Mouse (Mus musculus) T-helper 17 cell (primary cell): ENCODE data around the gene Tmem97.

Source experiments
- in situ Hi-C, 2 experiments: fragments of 300-600 bp; cut with MboI, MseI; formaldehyde crosslinking; loops; 1 replicate in 1 of 2; 2 replicates in 1 of 2; pipeline ENCODE4 v1.15.1; 2025; ENCODE audit warnings: high pct_unique_total_duplicates in 2 of 2

The Tmem97 gene

DNA sequence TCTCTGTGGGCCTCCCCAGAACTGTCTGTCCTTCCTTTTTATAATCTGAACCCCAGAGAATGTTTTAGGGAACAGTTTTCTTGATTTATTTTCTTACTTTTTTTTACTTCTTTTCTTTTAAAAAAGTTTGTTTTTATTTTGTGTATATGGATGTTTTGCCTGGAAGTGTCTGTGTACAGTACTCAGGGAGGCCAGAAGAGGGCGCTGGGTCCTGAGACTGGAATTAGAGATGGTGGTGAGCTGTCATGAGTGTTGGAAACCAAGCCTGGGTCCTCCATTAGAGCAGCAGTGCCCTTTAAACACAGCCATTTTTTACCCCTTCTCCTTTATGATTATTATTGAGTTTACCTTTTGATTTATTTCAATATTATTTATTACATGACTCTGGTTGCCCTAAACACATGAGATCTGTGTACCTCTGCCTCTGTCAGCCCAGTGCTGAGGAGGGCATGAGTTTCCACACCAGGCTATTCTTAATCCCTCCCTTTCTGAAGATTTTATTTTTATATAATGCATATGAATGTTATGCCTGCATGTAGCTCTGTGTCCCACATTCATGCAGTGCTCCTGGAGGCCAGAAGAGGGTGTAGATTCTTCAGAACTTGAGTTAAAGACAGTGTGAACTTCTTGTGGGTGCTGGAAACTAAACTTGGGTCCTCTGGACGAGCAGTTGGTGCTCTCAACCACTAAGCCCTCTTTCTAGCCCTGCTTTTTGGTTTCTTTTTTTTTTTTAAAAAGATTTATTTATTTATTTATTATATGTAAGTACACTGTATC lies 34.8 kb downstream of the Tmem97 start:
- in situ Hi-C loops: no loop called here

DNA sequence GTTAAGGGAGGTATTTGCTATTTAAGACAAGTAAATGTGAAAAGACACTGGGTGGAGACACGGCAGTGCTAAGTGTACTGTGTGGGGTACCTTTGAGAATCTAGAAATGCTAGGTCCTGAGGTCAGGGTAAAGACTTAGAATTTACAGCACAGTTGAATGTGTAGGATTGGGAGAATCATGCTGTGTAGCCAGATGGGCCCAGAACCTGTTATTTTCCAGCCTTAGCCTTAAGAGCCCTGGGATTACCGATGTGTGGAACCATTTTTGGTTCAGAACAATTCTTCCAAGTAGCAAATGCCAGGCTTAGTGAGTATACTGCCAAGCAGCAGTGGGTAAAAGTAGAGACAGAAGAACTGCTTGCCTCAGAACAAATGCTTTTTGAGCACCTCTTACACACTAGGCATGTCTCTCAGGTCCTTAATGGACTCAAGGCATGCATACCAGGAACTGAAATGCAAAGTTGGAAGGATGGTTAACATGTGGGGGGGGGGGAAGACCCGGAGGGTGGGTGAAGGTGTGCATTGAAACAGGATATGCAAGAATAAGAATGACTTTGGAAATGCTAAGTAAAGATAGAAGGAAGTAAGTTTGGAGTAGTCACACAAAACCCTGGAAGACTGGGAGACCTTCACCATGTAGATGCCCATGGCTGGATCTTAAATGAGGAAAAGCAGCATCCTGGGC lies 37.3 kb downstream of the Tmem97 start:
- in situ Hi-C loops: no loop called here

DNA sequence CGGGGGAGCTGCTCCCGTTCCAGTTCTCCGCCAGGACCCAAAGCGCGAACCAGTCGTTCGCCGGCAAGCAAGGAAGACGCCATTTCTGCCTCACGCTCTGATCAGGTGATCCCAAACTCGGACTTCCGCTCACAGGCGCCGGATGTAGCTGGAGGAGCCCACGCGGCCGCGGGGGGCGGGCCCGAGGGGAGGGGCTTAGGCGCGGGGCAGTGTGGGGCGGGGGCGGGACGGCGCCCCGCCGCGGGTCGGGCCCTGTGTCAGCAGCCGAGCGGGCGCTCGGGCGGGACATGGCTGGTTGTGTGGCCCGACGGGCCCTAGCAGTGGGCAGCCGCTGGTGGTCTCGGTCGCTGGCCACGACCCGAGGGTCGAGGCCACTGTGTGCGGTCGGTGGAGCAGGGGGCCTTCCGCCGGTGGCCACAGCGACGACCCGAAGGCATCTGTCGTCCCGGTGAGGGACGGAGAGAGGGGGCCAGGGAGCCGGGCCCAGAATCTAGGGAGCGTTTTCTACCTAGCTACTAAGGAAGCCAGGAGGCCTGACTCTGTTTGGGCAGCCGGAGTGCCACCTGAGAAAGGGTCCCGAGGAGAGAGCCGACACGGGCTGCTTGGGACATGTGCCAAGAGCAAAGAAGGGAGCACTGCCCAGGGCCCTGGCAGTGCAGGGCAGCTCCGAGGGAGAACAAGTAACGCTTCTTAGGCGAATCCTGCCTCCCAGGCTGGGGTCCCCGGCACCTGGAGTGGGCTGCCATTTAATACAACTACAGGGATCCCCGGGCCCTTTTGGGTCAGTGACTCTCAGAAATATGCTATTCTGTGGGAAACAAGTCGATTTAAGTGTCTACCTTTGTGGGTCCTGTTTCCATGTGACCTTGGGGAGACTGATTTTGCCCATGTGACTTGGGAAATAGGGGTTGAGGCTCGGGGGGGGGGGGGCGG lies 38.3 kb downstream of the Tmem97 start, which contains the start of the genes Tmem199 and Poldip2:
Gene Tmem199, minus strand, starts transcription at position 148 of the 933 bp plus-strand sequence.
Gene Poldip2, plus strand, starts transcription at position 169 of the 933 bp plus-strand sequence.
- in situ Hi-C loops: no loop called here

DNA sequence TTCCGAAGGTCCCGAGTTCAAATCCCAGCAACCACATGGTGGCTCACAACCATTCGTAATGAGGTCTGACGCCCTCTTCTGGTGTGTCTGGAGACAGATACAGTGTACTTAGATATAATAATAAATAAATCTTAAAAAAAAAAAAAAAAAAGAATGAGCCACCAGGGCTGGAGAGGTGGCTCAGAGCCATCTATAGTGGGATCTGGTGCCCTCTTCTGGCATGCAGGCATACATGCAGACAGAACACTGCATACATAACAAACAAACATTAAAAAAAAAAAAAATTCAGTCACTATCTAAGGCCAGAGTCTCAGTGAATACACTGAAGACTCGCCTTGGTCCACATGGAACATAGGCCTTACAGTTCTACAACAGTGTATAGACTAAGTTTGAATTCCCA lies 41.4 kb downstream of the Tmem97 start:
- in situ Hi-C loops: no loop called here

DNA sequence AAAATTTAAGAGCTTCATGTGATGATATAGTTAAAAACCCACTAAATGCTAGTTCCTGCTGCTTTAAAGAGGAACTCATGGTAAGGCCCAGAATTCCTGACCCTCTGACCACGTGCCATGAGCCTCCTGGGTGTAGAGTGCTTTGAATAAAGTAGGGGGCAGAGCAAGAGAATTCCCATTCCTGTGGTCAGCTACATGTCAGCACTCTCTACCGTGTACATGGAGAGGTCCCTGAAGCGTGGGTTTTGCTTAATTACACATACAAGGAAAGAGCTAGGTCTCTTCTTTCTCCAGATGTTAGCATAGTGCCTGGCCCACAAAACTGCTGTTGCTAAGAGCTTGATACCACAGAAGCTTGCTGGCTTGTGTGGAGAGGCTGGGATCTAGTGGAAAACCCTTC lies 45.1 kb downstream of the Tmem97 start:
- in situ Hi-C loops: no loop called here

DNA sequence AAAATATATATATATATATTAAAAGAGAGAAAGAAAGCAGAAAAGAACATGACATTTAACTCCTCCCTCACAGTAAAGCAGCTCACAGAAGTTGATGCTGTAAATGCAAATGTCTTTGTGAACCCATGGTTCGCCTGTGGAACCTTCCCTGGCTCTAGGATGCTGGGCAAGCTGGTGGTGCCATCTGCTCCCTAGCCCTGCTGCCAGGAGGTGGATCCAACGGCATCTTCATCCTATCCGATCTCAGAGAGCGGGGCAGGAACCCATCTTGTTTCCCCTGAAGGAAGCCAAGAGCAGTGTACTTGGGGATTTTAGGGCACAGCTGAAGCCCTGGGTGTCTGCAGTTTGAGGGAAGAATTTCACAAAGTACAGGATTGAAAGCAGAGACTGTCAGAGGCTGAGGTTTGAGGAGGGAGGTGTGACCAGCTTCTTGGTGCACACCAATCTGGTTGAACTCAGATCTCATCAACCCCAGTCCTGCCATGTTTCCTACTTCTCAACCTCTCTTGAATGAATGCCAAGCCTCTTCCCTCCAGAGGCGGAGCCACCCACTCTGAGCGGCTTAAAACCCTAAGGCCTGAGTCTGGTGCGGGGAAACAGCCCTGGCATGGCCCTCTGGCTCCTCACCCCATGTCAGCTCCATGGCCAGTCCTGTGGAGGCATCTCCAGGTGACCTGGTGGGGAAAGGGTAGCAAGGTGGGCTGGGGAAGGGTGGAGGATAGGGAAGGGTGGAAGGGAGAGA lies 47.5 kb downstream of the Tmem97 start, which contains the start of gene Sebox:
Gene Sebox, plus strand, starts transcription at position 539 of the 742 bp plus-strand sequence.
- in situ Hi-C loops: no loop called here

DNA sequence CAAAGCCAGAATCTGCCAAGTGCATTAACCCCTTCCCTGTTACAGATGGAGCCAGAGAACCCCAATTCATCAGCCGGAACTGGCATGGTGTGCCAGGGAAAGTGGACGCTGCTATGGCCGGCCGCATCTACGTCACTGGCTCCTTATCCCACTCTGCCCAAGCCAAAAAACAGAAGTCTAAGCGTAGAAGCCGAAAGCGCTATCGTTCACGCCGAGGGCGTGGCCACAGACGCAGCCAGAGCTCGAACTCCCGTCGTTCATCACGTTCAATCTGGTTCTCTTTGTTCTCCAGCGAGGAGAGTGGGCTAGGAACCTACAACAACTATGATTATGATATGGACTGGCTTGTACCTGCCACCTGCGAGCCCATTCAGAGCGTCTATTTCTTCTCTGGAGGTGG lies 49.0 kb downstream of the Tmem97 start:
- in situ Hi-C loops: no loop called here

DNA sequence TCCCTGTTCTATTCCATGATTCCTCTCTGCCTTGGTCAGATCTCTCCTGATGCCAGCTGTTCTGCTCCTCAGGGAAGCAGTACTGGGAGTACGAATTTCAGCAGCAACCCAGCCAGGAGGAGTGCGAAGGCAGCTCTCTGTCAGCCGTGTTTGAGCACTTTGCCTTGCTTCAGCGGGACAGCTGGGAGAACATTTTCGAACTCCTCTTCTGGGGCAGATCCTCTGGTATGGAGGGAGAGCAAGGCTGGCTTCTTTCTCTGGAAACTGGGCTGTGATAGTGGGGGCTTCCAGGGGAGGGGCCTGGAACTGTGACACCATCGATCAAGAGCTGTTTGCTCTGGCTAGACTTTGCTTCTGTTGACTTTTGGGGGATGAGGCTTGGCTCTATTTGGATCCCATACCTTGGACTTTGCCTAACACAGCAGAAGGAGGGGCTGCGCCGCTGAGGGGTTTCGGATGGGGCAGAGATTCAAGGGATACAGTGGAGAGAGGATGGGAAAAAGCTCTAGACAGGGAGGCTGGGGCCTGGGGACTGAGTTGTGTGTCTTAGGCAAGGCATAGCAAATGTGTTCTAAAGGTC lies 49.9 kb downstream of the Tmem97 start:
- in situ Hi-C loops: no loop called here

DNA sequence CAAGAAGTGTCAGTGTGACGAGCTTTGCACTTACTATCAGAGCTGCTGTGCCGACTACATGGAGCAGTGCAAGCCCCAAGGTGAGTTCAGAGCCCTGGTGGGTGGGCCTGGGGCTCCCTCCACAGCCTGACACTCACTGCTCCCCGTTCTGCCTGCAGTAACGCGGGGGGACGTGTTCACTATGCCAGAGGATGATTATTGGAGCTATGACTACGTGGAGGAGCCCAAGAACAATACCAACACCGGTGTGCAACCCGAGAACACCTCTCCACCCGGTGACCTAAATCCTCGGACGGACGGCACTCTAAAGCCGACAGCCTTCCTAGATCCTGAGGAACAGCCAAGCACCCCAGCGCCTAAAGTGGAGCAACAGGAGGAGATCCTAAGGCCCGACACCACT lies 51.0 kb downstream of the Tmem97 start:
- in situ Hi-C loops: loop anchor here in 1 of 2 experiments (10.0 kb wide), 1 partner anchor 1025 kb away; the partner anchor contains the start of gene Evi2b

DNA sequence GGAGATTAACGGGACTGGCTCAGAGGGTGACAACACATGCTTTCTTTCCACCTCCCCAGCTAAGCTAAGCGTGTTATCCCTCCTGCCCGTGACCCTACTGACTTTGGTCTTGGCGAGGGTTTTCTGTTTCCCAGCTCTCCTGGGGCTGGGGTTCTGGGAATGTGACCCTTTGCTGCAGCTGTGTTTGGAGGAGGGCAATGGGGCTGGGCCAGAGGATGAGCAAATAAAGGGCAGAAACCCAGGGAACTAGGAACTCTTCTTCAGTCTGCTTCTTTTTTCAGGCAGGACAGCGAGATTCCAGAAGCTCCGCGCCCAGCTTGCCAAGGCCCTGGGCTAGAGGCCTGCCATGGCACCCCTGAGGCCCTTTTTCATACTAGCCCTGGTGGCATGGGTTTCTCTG lies 51.6 kb downstream of the Tmem97 start, which contains the start of gene Vtn:
Gene Vtn, plus strand, starts transcription at position 88 of the 400 bp plus-strand sequence.
- in situ Hi-C loops: loop anchor here in 1 of 2 experiments (10.0 kb wide), 1 partner anchor 1026 kb away; the partner anchor contains the start of gene Evi2b

DNA sequence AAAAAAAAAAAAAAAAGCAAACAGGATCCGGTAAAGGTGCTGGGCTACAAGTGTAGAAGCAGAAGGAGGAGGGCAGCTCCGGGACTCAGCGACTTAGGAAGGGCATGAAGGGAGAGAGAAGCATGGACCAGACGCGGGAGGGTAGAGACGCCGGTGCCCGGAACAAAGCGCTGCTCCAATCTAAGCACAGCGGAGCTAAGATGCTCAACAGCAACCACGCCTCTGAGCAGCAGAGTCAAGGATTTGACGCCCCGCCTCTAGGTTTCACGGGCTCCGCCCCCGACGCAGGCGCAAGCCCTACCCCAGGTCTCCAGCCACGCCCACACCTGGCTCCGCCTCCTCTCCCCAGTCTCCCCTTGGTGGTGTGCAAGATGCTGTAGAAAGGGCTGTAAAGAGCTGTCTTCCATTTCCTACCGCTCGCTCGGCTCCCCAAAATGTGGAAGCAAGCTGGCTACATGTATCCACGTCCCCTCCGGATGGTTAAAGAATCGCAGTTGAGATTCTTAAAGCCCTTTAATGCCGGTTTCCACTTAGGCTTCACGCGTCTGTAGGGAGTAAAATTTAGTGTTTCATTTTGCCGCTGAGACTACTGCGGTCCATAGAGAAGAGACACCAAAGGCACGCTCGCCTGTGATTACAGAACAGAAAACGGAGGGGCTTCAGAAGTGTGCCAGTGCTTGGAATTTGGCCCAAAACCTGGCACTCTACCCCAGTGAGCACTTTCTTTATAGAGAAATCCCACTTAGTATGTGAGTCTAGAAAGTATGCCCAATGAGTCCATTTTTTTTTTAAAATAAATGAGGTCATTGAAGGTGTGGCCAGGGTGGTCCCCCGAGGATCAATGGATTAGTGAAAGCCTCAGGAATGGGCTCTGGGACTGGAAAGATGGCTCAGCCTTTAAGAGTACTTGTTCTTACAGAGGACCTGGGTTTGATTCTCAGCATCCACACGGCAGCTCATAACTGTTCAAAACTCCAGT lies 52.7 kb downstream of the Tmem97 start, which contains the start of gene Sarm1:
Gene Sarm1, minus strand, starts transcription at position 211 of the 979 bp plus-strand sequence.
- in situ Hi-C loops: loop anchor here in 1 of 2 experiments (10.0 kb wide), 1 partner anchor 1027 kb away; the partner anchor contains the start of gene Evi2b

DNA sequence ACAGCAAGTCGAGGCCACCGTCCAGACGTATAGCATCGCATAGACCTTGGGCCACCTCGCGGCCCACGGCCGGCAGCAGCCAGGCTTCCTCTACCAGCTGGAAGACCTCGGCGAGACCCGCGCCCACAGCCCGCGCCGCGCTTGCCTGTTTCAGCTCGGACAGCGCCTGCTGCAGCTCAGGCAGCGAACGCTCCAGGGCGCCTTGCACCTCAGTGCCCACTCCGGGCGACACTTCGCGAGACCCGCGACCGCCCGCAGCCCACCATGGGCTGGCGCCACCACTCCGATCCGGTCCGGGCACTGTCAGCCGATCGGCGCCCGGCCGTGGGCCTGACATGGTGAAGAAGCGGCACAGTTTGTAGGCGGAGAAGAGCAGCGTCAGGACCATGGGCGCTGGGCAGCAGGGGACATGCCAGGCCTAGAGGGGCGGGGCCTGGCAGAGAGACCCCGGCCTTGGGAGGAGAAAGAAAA lies 53.5 kb downstream of the Tmem97 start:
- in situ Hi-C loops: loop anchor here in 1 of 2 experiments (10.0 kb wide), 1 partner anchor 1028 kb away; the partner anchor contains the start of gene Evi2b

DNA sequence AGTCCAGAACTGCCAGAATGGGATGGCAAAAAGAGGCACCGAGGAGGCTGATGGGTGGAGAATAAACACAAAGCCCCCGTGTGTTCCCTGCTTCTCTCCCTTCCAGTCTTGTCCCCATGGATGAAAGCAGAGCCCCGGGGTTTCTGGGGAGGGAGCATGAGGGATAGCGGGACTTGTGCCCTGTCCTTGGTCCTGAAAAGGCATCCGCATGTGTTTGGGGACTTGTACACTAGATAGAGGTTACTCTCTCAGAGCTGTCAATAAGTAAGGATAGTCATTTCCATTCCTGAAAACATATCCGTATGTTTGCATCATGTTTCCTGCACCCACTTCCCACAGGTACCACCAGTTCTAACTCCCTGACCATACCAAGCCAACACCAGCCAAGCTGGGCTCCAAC lies 54.7 kb downstream of the Tmem97 start:
- in situ Hi-C loops: loop anchor here in 1 of 2 experiments (10.0 kb wide), 1 partner anchor 1029 kb away; the partner anchor contains the start of gene Evi2b
